Mouse (Mus musculus) heart, postnatal 36 days (tissue): ENCODE data around the gene Gm20532. TPM values are rescaled to one million over a fixed set of nuclear protein-coding genes. Genes with fewer than 3 reads are reported as not detected.
A peak's percentile ranks its signal among the peaks of the same experiment; 100 is the strongest.

ENCODE experiments used
- DNase-seq, 2 experiments: peaks; one replicate each; pipeline ENCODE4 v3.0.0; 2021 to 2022
- intact Hi-C: fragments of 180-260 bp; cut with DNase I; formaldehyde crosslinking; loops from one replicate; pipeline ENCODE4 v1.15.1; 2025
- total RNA-seq, 2 experiments: library from RNA; stranded (reverse); gene quantifications; 2 replicates each; pipeline ENCODE4 v1.2.3; 2021

The Gm20532 gene
- total RNA-seq, 2 experiments from 2014 or later, result not detected

- no peak for DNase-seq
- intact Hi-C loops, result no loop called here
Measured at GRCm38 (mm10) chr2:26614903-26615302, 28.5 kb downstream of the Gm20532 start.

GRCm38 (mm10) chr2:26615459-26616124 is 29.2 kb downstream of the Gm20532 start:
- DNase-seq, result no peak
- intact Hi-C loops, result no loop called here

- DNase-seq, result no peak
- intact Hi-C loops, result no loop called here
Measured at GRCm38 (mm10) chr2:26617331-26617730, 30.9 kb downstream of the Gm20532 start.

- DNase-seq, result no peak
- intact Hi-C loops, result no loop called here
Measured at GRCm38 (mm10) chr2:26617928-26618327, 31.5 kb downstream of the Gm20532 start.

- DNase-seq, result no peak
- intact Hi-C loops, result no loop called here
Measured at GRCm38 (mm10) chr2:26621246-26621645, 34.8 kb downstream of the Gm20532 start.

GRCm38 (mm10) chr2:26622984-26623383 is 36.5 kb downstream of the Gm20532 start:
- no peak for DNase-seq
- intact Hi-C loops, result no loop called here

GRCm38 (mm10) chr2:26625419-26625818 is 39.0 kb downstream of the Gm20532 start:
- DNase-seq, result no peak
- intact Hi-C loops, result no loop called here

- DNase-seq, result no peak
- intact Hi-C loops, result no loop called here
Measured at GRCm38 (mm10) chr2:26626081-26626480, 39.6 kb downstream of the Gm20532 start.

- intact Hi-C loops, result no loop called here
- DNase-seq, result peak; percentile 73
Measured at GRCm38 (mm10) chr2:26627921-26628739, 41.7 kb downstream of the Gm20532 start, which contains the start of gene Fam69b. TSS of gene Fam69b (plus strand) at chr2:26628457.

- DNase-seq, result no peak
- intact Hi-C loops, result no loop called here
Measured at GRCm38 (mm10) chr2:26628792-26629437, 42.5 kb downstream of the Gm20532 start.

- intact Hi-C loops, result no loop called here
- no peak for DNase-seq
Measured at GRCm38 (mm10) chr2:26632541-26633395, 46.3 kb downstream of the Gm20532 start.

- intact Hi-C loops, result no loop called here
- DNase-seq, result no peak
Measured at GRCm38 (mm10) chr2:26633953-26634530, 47.6 kb downstream of the Gm20532 start.

- intact Hi-C loops, result loop anchor here (5.0 kb wide), 1 partner anchor 188 kb away; the partner anchor contains the start of gene Sec16a
- DNase-seq, result no peak
Measured at GRCm38 (mm10) chr2:26634629-26635488, 48.4 kb downstream of the Gm20532 start.

- DNase-seq, result no peak
- intact Hi-C loops, result loop anchor here (5.0 kb wide), 1 partner anchor 188 kb away; the partner anchor contains the start of gene Sec16a
Measured at GRCm38 (mm10) chr2:26635489-26636324, 49.3 kb downstream of the Gm20532 start.

- intact Hi-C loops, result loop anchor here (5.0 kb wide), 1 partner anchor 189 kb away; the partner anchor contains the start of gene Sec16a
- DNase-seq, result no peak
Measured at GRCm38 (mm10) chr2:26636325-26636635, 49.8 kb downstream of the Gm20532 start.

- intact Hi-C loops, result loop anchor here (5.0 kb wide), 1 partner anchor 190 kb away; the partner anchor contains the start of gene Sec16a
- DNase-seq, result no peak
Measured at GRCm38 (mm10) chr2:26637316-26637932, 51.0 kb downstream of the Gm20532 start.

GRCm38 (mm10) chr2:26638039-26638438 is 51.6 kb downstream of the Gm20532 start:
- intact Hi-C loops, result loop anchor here (5.0 kb wide), 1 partner anchor 191 kb away; the partner anchor contains the start of gene Sec16a
- no peak for DNase-seq
